Mouse (Mus musculus) thymus, adult 2 months (tissue): ENCODE data around the gene Ptcd2.

Experiments used
- CTCF ChIP-seq: fragments of 200-500 bp; IDR thresholded peaks from 2 replicates; pipeline ENCODE4 v1.5.1; 2012; ENCODE audit warnings: mild to moderate bottlenecking, control low read depth, low read length, moderate library complexity, borderline replicate concordance; ENCODE audit not compliant: control insufficient read depth, poor library complexity, insufficient read depth; ENCODE audit errors: extremely low read depth
- POLR2A ChIP-seq: fragments of 200-500 bp; IDR thresholded peaks from 2 replicates; pipeline ENCODE4 v1.6.1; 2012; ENCODE audit warnings: mild to moderate bottlenecking, low read length, control low read depth, moderate library complexity; ENCODE audit not compliant: control insufficient read depth, poor library complexity, insufficient read depth; ENCODE audit errors: extremely low read depth

DNA sequence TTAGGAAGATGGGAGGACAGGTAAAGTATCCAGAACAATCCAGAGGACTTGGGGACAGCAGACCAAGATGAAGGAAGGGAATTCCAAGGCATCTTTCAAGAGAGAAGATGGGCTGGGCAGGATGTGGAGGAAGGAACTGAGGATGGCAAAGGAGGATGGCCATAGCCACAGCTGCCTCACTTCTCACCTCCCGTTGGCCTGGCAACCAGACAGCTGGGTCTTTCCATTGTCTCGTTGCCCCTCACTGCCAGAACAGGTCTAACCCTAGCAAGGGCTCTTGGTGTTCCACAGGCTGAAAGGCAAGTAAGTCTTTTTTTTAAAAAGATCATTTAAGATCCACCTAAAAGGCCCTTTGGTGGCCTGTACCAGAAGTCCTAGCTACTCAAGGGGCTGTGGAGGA, 59.3 kb downstream of the Ptcd2 start:
- TF ChIP-seq CTCF (no peak), POLR2A (no peak)
